Mouse (Mus musculus) cerebellum, adult 18-20 months (tissue): ENCODE data around the gene Fpgs.

ENCODE experiments used
- DNase-seq, 2 experiments: peaks; one replicate each; pipeline ENCODE4 v3.0.0; 2021

Fpgs gene

GRCm38 (mm10) chr2:32665853-32666252, 38.1 kb downstream of the Fpgs start:
- no peak for DNase-seq

GRCm38 (mm10) chr2:32665345-32665744, 38.6 kb downstream of the Fpgs start:
- no peak for DNase-seq

GRCm38 (mm10) chr2:32662291-32662690, 41.7 kb downstream of the Fpgs start:
- DNase-seq: no peak

GRCm38 (mm10) chr2:32661509-32662107, 42.3 kb downstream of the Fpgs start:
- no peak for DNase-seq

- DNase-seq: no peak
Measured at GRCm38 (mm10) chr2:32658873-32659272, 45.1 kb downstream of the Fpgs start.

GRCm38 (mm10) chr2:32655826-32656225, 48.1 kb downstream of the Fpgs start:
- DNase-seq: no peak

- DNase-seq: no peak
Measured at GRCm38 (mm10) chr2:32655394-32655744, 48.6 kb downstream of the Fpgs start.

- DNase-seq: no peak
Measured at GRCm38 (mm10) chr2:32654743-32655393, 49.1 kb downstream of the Fpgs start.

GRCm38 (mm10) chr2:32653764-32654163, 50.2 kb downstream of the Fpgs start:
- DNase-seq: no peak

GRCm38 (mm10) chr2:32647366-32647765, 56.6 kb downstream of the Fpgs start:
- DNase-seq: no peak

GRCm38 (mm10) chr2:32646379-32647056, 57.4 kb downstream of the Fpgs start, which contains the start of gene Eng:
TSS of gene Eng (plus strand) at chr2:32646595.
- no peak for DNase-seq

GRCm38 (mm10) chr2:32645647-32646046, 58.3 kb downstream of the Fpgs start:
- no peak for DNase-seq

GRCm38 (mm10) chr2:32644799-32645475, 59.0 kb downstream of the Fpgs start:
- DNase-seq: no peak

GRCm38 (mm10) chr2:32644083-32644482, 59.9 kb downstream of the Fpgs start:
- no peak for DNase-seq

- no peak for DNase-seq
Measured at GRCm38 (mm10) chr2:32642813-32643212, 61.1 kb downstream of the Fpgs start.

GRCm38 (mm10) chr2:32641810-32642209, 62.1 kb downstream of the Fpgs start:
- no peak for DNase-seq

- DNase-seq: no peak
Measured at GRCm38 (mm10) chr2:32640550-32641051, 63.3 kb downstream of the Fpgs start.

GRCm38 (mm10) chr2:32639632-32640031, 64.3 kb downstream of the Fpgs start:
- no peak for DNase-seq

- DNase-seq: no peak
Measured at GRCm38 (mm10) chr2:32637778-32638281, 66.1 kb downstream of the Fpgs start.

GRCm38 (mm10) chr2:32636617-32637016, 67.3 kb downstream of the Fpgs start:
- no peak for DNase-seq

- no peak for DNase-seq
Measured at GRCm38 (mm10) chr2:32634277-32635105, 69.5 kb downstream of the Fpgs start.

- no peak for DNase-seq
Measured at GRCm38 (mm10) chr2:32633660-32634059, 70.3 kb downstream of the Fpgs start.
